Mouse (Mus musculus) kidney, embryonic 14.5 days (tissue): Measurements from ENCODE around the gene Pole. TPM values are rescaled to one million over a fixed set of nuclear protein-coding genes. Genes with fewer than 3 reads are reported as not detected.

Experiments used
- ATAC-seq: fragments of 200-750 bp; cut with Nextera tagmentation; 2 replicates; pipeline ENCODE4 v1.8.0; 2017; ENCODE audit warnings: moderate number of reproducible peaks, mild to moderate bottlenecking, moderate TSS enrichment, moderate library complexity; ENCODE audit not compliant: low FRiP score, low TSS enrichment
- H3K27ac ChIP-seq: fragments of 300-500 bp; sonication (generic); 2 replicates; pipeline ENCODE4 v1.5.1; 2014; ENCODE audit warnings: low read depth, mild to moderate bottlenecking, low read length, moderate library complexity, mixed read lengths
- H3K27me3 ChIP-seq: fragments of 300-500 bp; sonication (generic); 2 replicates; pipeline ENCODE4 v1.6.1; 2014; ENCODE audit warnings: mild to moderate bottlenecking, low read length; ENCODE audit not compliant: control insufficient read depth, insufficient read depth
- H3K36me3 ChIP-seq: fragments of 300-500 bp; sonication (generic); 2 replicates; pipeline ENCODE4 v1.6.1; 2014; ENCODE audit warnings: low read length, mixed read lengths; ENCODE audit not compliant: control insufficient read depth, insufficient read depth
- H3K4me1 ChIP-seq: fragments of 300-500 bp; sonication (generic); 2 replicates; pipeline ENCODE4 v1.6.1; 2014; ENCODE audit warnings: low read length, mixed read lengths; ENCODE audit not compliant: control insufficient read depth, insufficient read depth
- H3K4me2 ChIP-seq: fragments of 300-500 bp; sonication (generic); replicated peaks from 2 replicates; pipeline ENCODE4 v1.6.1; 2014; ENCODE audit warnings: low read depth, mild to moderate bottlenecking, low read length
- H3K4me3 ChIP-seq: fragments of 300-500 bp; sonication (generic); 2 replicates; pipeline ENCODE4 v1.5.1; 2014; ENCODE audit warnings: mild to moderate bottlenecking, low read length
- H3K9ac ChIP-seq: fragments of 300-500 bp; sonication (generic); 2 replicates; pipeline ENCODE4 v1.6.1; 2014; ENCODE audit warnings: low read depth, mild to moderate bottlenecking, low read length, moderate library complexity
- H3K9me3 ChIP-seq: fragments of 300-500 bp; sonication (generic); 2 replicates; pipeline ENCODE4 v1.6.1; 2016; ENCODE audit warnings: low read length; ENCODE audit not compliant: control insufficient read depth
- whole genome bisulfite sequencing: fragments of 180-500 bp; shearing (Covaris S2); extraction: QIAGEN DNeasy Blood & Tissue Kit; methylation state at CpG from one replicate; pipeline ENCODE4 v1.1.7; 2014; 5-methylcytosine and 5-hydroxymethylcytosine counted together
- polyA plus RNA-seq: library from polyadenylated mRNA; unstranded; fragments of >200 nt; fragmentation: Nextera tagmentation; extraction: Ambion mirVana; gene quantifications from 2 replicates; pipeline ENCODE4 v1.2.1, GENCODE M21; 2014

Pole gene
- polyA plus RNA-seq, 1 experiment from 2014 or later, result 40.0 TPM

GRCm38 (mm10) chr5:110379823-110380222 is 93.7 kb downstream of the Pole start:
- H3K36me3 ChIP-seq, result peaks cover 39% of the 10 kb centered on the region
- no peak for ATAC-seq
- 75% methylated on average over 4 of the region's 4 CpGs for WGBS
- no peaks in the 10 kb centered on the region for H3K4me1 ChIP-seq
- H3K27ac ChIP-seq, result no peak overlapping the region
- no peak overlapping the region for H3K4me3 ChIP-seq
- no peaks in the 10 kb centered on the region for H3K9me3 ChIP-seq
- H3K4me2 ChIP-seq, result no peak overlapping the region
- H3K27me3 ChIP-seq, result no peaks in the 10 kb centered on the region
- no peak overlapping the region for H3K9ac ChIP-seq

- Histone ChIP-seq H3K9me3 (no peaks in the 10 kb centered on the region), H3K36me3 (peaks cover 1% of the 10 kb centered on the region; the same call in 1 of the 2 replicates), H3K9ac (no peak overlapping the region), H3K27me3 (no peaks in the 10 kb centered on the region), H3K4me3 (no peak overlapping the region), H3K27ac (no peak overlapping the region), H3K4me2 (no peak overlapping the region), H3K4me1 (peaks cover 13% of the 10 kb centered on the region)
- WGBS, result 87% methylated on average over 6 of the region's 6 CpGs
- no peak for ATAC-seq
Measured at GRCm38 (mm10) chr5:110384491-110384890, 98.4 kb downstream of the Pole start.

GRCm38 (mm10) chr5:110385263-110385662 is 99.2 kb downstream of the Pole start:
- Histone ChIP-seq H3K4me3 (no peak overlapping the region; the same call in 1 of the 2 replicates), H3K9ac (no peak overlapping the region), H3K9me3 (no peaks in the 10 kb centered on the region), H3K4me2 (peak overlapping the region; percentile 60; the same call in 1 of the 2 replicates), H3K36me3 (no peaks in the 10 kb centered on the region), H3K27ac (no peak overlapping the region), H3K4me1 (peaks cover 13% of the 10 kb centered on the region), H3K27me3 (no peaks in the 10 kb centered on the region)
- 62% methylated on average over 4 of the region's 4 CpGs for WGBS
- ATAC-seq, result no peak

GRCm38 (mm10) chr5:110386371-110387330 is 100.5 kb downstream of the Pole start:
- H3K27me3 ChIP-seq, result no peaks in the 10 kb centered on the region
- H3K9me3 ChIP-seq, result no peaks in the 10 kb centered on the region
- H3K4me3 ChIP-seq, result peak overlapping the region; percentile 74
- under 1% methylated on average over 90 of the region's 90 CpGs for WGBS
- H3K36me3 ChIP-seq, result no peaks in the 10 kb centered on the region
- H3K27ac ChIP-seq, result no peak overlapping the region
- peak overlapping the region; percentile 67 for H3K9ac ChIP-seq
- H3K4me2 ChIP-seq, result peak overlapping the region; percentile 60
- H3K4me1 ChIP-seq, result peaks cover 13% of the 10 kb centered on the region
- ATAC-seq, result peak; percentile 88

Other genes starting within 250 kb of the Pole start
- 5.1 and 5.3 TPM in 2 replicates for gene Gm17655, start 213.8 kb upstream of the Pole start, polyA plus RNA-seq
- 1.5 and 1.6 TPM in 2 replicates for gene Gm35315, start 191.9 kb upstream of the Pole start, polyA plus RNA-seq
- 1.2 and 1.4 TPM in 2 replicates for gene Plcxd1, start 186.3 kb upstream of the Pole start, polyA plus RNA-seq
- 32.1 and 32.5 TPM in 2 replicates for gene Gtpbp6, start 178.1 kb upstream of the Pole start, polyA plus RNA-seq
- gene Zfp605, start 176.2 kb upstream of the Pole start, polyA plus RNA-seq, result 5.2 and 6.1 TPM in 2 replicates
- gene Chfr, start 150.5 kb upstream of the Pole start, polyA plus RNA-seq, result 28.6 and 40.8 TPM in 2 replicates
- 11.7 and 22.6 TPM in 2 replicates for gene Golga3, start 109.6 kb upstream of the Pole start, polyA plus RNA-seq
- gene Ankle2, start 55.3 kb upstream of the Pole start, polyA plus RNA-seq, result 33.2 and 43.1 TPM in 2 replicates
- 64.1 and 85.2 TPM in 2 replicates for gene Pgam5, start 16.4 kb upstream of the Pole start, polyA plus RNA-seq
- gene Pxmp2, start 120 bp upstream of the Pole start, polyA plus RNA-seq, result 14.1 and 16.4 TPM in 2 replicates
- gene P2rx2, start 56.9 kb downstream of the Pole start, polyA plus RNA-seq, result 0.89 and 0.95 TPM in 2 replicates
- gene Lrcol1, start 58.4 kb downstream of the Pole start, polyA plus RNA-seq, result not detected in 2 replicates
- 15.7 and 16.7 TPM in 2 replicates for gene Fbrsl1, start 162.2 kb downstream of the Pole start, polyA plus RNA-seq